Mouse (Mus musculus) heart, adult 8-10 months (tissue): ENCODE measurements around the gene Srrm2. TPM values are rescaled to one million over a fixed set of nuclear protein-coding genes. Genes with fewer than 3 reads are reported as not detected.
A peak's percentile ranks its signal among the peaks of the same experiment; 100 is the strongest.

Experiments used
- DNase-seq: peaks from one replicate; pipeline ENCODE4 v3.0.0; 2022; ENCODE audit warnings: low spot score
- total RNA-seq, 4 experiments: library from RNA; stranded (reverse); gene quantifications; 2 replicates each; pipeline ENCODE4 v1.2.4; 2022

Srrm2 gene
- total RNA-seq, 4 experiments from 2014 or later: 151 to 179 (median 164) TPM

- DNase-seq: no peak
Measured at GRCm38 (mm10) chr17:23806867-23807266, 16.5 kb downstream of the Srrm2 start.

DNA sequence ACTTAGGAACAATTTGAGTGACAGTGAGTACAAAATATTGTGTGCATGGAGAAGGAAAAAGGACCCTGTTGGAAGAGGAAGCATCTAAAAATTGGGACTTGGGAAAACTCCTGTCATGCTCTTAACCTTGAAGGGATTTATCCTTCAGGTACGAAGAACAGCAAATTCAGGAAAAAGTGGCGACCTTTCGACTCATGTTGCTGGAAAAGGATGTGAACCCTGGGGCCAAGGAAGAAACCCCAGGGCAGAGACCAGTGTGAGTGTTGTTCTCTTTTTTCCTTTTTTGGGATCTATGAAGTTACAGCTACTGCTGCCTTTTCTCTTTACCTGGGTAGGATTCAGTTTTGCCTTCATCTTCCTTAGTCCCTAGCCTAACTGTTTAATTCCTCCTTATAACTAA is 17.6 kb downstream of the Srrm2 start:
- no peak for DNase-seq

GRCm38 (mm10) chr17:23815641-23816040 is 25.3 kb downstream of the Srrm2 start:
- DNase-seq: no peak

- DNase-seq: no peak
Measured at GRCm38 (mm10) chr17:23818579-23818978, 28.2 kb downstream of the Srrm2 start.

DNA sequence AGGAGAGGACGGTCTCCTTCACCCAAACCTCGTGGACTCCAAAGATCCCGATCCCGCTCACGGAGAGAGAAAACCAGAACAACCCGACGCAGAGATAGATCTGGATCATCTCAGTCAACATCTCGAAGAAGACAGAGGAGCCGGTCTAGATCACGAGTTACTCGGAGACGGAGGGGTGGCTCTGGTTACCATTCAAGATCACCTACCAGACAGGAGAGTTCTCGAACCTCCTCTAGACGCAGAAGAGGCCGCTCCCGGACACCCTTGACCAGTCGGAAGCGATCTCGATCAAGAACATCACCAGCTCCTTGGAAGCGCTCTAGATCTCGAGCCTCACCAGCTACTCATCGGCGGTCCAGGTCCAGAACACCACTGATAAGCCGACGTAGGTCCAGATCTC is 28.9 kb downstream of the Srrm2 start:
- DNase-seq: no peak

DNA sequence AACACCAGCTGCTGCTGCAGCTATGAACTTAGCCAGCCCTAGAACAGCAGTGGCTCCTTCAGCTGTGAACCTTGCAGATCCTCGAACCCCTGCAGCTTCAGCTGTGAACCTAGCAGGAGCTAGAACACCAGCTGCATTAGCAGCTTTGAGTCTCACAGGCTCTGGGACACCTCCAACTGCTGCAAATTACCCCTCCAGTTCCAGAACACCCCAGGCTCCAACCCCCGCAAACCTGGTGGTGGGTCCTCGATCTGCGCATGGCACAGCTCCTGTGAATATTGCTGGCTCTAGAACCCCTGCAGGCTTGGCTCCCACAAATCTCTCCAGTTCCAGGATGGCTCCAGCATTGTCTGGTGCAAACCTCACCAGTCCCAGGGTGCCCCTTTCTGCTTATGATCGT is 30.4 kb downstream of the Srrm2 start:
- no peak for DNase-seq

DNA sequence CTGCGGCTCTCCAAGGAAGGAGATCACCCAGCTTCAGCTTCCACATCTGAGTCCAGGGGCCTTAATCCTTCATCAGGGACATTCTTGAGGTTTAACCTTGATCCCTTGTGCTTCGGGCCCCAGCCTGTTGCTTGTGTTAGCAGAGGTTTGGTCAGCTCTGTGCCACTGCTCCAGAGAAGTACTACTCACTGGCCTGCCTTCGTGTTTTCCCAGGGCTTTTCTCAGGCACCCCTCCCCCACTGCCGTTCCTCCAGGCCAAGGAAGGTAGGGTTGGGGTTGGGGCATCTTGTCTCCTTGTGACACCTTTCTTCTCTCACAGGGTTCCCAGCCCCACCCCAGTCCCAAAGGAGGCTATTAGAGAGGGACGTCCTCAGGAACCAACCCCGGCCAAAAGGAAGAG is 31.8 kb downstream of the Srrm2 start:
- no peak for DNase-seq

GRCm38 (mm10) chr17:23823018-23823417 is 32.7 kb downstream of the Srrm2 start:
- DNase-seq: no peak

DNA sequence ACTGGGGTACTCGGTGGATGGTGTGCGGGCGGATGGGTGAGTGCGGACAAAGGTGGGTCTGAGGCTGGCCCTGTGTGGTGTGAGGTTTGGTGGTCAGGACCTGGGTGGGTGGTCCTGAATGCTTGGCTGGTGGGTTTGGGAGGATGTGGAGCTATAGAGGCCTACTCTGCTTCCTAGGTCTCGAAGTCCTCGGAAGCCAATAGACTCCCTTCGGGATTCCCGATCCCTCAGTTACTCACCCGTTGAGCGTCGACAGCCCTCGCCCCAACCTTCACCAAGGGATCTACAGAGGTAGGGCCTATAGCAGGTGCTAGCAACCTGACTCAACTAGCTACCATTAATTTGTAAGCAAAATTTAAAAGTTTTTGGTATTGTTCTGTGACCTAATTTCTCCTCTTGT is 33.3 kb downstream of the Srrm2 start:
- DNase-seq: no peak

GRCm38 (mm10) chr17:23825591-23825990 is 35.3 kb downstream of the Srrm2 start:
- no peak for DNase-seq

GRCm38 (mm10) chr17:23828271-23829001 is 38.1 kb downstream of the Srrm2 start:
- peak; percentile 41 for DNase-seq

DNA sequence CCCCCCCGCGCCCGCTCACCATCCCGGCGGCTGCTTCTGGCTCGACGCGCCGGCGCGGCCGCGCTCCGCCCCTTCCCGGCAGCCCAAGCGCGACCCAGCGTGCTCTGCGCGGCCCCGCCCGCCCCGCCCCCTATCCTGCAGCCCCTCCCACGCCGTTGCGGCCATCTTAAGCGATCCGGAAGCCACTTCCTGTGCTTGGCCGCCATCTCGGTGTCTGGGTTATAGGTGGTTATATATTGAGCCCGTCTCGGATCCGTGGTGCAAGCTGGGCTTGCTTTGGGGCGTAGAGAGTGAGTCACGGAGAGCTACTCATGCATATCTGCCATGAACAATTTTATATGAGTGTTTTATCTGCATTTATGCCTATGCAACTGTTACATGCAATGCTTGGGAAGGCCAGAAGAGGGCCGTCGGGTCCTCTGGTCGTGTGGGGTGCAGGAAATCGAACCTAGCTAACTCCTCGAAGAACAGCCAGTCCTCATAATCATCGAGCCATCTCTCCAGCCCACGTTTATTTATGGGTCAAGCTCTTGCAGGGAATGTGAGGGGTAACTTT is 38.8 kb downstream of the Srrm2 start, which contains the start of gene Elob:
TSS of gene Elob (minus strand) at position 73 of the 556 bp plus-strand sequence.
- peak; percentile 85 for DNase-seq

- DNase-seq: no peak
Measured at GRCm38 (mm10) chr17:23831201-23831600, 40.9 kb downstream of the Srrm2 start.

GRCm38 (mm10) chr17:23836006-23836575 is 45.8 kb downstream of the Srrm2 start, which contains the start of gene Prss33:
Prss33 (minus strand) TSS chr17:23836056.
- no peak for DNase-seq

DNA sequence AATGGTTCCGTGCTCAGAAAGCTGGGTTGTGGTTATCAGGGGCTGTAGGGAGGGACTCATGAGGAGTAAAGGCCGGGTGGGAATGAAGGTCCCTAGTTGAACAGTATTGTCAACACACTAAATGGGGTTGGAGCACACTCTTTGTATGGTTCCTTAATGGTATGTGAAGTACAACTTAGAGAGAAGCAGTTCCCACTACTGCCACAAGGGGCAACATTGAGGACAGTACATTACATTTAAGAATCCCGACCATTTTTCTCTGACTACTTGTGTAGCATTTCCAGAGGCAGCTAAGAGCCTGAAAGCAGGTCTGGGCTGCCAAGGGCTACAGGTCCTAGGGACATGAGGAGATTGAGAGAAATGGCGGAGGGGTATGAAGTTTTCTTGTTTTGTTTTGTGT is 50.8 kb downstream of the Srrm2 start:
- peak; percentile 26 for DNase-seq

- no peak for DNase-seq
Measured at GRCm38 (mm10) chr17:23843141-23843811, 52.9 kb downstream of the Srrm2 start.

DNA sequence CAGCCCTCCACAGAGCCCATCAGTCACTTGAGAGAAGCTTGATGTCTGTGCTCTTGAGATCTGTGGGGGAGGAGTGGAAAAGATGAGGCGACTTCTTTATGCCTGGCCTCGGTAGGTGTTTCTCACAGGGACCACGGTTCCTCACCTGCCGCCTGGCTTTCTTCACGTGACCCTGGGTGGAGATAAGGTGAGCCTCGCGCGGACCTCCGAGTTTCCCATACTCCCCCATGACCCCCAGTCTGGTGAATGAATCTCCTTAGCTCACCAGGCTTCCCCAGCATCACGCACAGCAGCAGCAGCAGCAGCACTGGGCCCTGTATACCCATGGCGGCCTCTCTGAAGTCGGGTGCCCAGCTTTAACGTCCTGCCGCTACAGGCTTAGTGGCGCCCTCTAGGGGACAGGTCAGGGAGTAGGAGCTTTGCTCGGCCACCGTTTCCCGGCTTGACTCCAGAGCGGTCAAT is 53.5 kb downstream of the Srrm2 start, which contains the start of the genes Prss32 and Prss41:
TSS of gene Prss32 (plus strand) at position 44 of the 462 bp plus-strand sequence.
TSS of gene Prss41 (minus strand) at position 361 of the 462 bp plus-strand sequence.
- no peak for DNase-seq

GRCm38 (mm10) chr17:23850028-23850427 is 59.7 kb downstream of the Srrm2 start:
- DNase-seq: no peak

DNA sequence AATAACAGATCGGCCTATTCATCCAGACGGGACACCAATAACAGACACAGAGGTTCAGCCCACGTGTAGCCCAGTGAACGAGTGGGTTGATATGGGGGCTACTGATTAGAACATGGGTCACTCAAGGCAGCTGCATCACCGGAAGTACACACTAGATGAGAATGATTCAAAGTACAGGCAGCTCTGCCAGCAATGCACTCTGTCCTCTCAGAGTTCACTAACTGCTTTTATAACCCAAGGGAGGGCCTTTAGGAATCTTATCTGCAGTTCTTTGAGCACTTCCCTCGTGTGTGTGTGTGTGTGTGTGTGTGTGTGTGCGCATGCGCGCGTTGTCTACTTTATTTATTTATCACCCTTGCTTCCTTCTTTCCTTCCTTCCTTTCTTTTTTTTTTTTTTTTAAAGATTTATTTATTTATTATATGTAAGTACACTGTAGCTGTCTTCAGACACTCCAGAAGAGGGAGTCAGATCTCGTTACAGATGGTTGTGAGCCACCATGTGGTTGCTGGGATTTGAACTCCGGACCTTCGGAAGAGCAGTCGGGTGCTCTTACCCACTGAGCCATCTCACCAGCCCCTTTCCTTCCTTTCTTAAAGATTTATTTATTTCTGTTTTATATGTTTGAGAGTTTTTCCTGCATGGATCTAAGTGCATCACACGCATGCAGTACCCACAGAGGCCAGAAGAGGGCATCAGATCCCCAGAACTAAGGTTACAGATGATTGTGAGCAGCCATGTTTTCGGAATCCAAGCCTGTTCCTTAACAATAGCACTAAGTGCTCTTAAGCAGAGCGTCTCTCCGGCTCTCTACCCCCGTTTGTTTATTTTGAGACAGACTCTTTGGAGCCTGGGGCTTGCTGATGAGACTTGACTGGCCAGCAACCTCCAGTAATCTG is 60.8 kb downstream of the Srrm2 start:
- peak; percentile 39 for DNase-seq

DNA sequence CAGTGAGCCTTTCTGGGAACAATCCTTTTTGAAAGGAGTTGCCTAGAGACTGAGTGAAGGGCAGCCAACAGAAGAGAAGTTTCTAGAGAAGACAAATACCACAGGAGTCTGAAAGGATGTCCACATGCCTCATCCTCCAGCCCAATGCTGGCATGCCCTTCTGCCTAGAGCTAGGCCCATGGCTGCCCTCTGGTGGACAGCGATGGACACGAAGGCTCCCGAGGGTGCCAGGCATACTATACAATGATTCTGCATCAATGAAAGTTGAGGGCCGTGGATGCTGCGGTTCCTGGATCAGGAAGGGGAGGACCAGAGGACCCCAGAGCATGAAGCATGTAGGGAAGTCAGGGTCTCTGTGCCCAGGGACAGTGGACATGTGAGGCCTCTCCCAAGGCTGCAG is 63.0 kb downstream of the Srrm2 start:
- DNase-seq: peak; percentile 9

DNA sequence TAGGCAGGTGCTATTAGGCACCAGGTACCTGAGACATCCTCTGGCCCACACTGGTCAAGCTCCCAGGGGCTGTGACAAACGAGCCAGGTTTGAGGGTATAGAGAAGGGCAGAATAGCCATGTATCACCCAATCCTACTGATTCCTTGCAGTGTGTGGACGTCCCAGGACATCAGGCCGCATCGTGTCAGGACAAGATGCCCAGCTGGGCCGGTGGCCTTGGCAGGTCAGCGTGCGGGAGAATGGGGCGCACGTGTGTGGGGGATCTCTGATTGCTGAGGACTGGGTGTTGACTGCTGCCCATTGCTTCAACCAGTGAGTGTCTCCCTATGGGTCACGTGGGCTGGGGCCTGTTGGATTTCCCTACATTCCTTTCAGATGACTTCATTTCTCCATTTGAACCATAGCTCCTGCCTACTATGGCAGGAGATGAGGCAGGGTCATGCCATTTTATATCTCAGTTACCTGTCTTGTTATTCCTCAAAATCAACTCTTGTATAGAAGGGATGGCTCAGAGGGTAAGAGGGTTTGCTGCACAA is 64.0 kb downstream of the Srrm2 start:
- no peak for DNase-seq
